Mouse (Mus musculus): ENCODE data around the gene Crygb.

GRCm38 (mm10) chr1:65131671-65132070, 49.6 kb upstream of the Crygb start:
- TF ChIP-seq CTCF (IDR thresholded peaks at IDR 0.05; ENCODE audit: low read depth) (no peak), EP300 (IDR thresholded peaks at IDR 0.05; ENCODE audit: low read depth) (no peak)

Measured in liver, embryonic 14.5 days (tissue).